Mouse (Mus musculus) gonadal fat pad, adult 2 months (tissue): Measurements from ENCODE around the gene Urah. TPM values are rescaled to one million over a fixed set of nuclear protein-coding genes. Genes with fewer than 3 reads are reported as not detected.

ENCODE experiments used
- DNase-seq: peaks from one replicate; pipeline ENCODE4 v3.0.0-alpha.2; 2012; ENCODE audit warnings: low read depth
- polyA plus RNA-seq: library from polyadenylated mRNA; depleted of rRNA; stranded (reverse); fragments of >200 nt; gene quantifications from 2 replicates; pipeline ENCODE4 v1.2.3, GENCODE M21; 2012; rRNA removed

Gene Urah
- 2.0 and 2.1 TPM in 2 replicates for polyA plus RNA-seq

DNA sequence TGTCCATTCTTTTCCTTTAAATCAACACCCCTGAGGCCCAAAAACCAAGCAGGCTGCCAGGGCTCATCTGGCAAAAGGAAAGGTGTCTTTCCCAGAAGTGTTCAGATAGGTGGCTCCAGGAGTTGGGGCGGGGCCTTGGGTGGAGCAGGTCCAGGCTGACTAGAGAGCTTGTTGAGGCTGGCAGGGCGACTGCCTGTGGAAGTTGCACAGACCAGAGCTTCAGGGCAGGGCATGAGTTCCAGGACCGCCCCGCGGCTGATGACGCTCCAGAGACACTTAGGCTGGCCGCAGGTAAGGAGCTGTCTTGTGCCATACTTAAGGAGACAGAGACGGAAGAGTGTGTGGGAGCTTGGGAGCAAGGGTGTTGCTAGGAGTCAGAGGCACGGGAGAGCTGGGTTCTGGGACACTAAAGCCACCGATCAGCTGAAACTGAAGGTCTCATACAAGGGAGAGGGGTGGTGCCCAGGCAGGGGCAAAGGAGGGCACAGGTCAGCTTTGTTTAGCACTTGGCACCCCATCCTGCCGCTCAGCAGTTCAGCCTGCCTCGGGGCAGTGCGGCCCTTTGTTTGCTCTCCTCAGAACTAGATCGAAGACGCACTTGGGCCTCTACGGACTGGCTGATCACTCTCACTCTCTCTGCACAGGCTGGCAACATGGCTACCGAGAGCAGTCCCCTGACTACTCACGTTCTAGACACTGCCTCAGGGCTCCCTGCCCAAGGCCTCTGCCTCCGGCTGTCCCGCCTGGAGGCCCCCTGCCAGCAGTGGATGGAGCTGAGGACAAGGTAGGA is at the start of gene Urah:
Gene Urah (plus strand): TSS at position 51 of the 790 bp plus-strand sequence.
- peak; percentile 87 for DNase-seq

- no peak for DNase-seq
Measured at GRCm38 (mm10) chr7:140787406-140788052, 47.3 kb upstream of the Urah start, which contains the start of gene Syce1. TSS of gene Syce1 (minus strand) at chr7:140787852.

- no peak for DNase-seq
Measured at GRCm38 (mm10) chr7:140788053-140788435, 46.8 kb upstream of the Urah start.

DNA sequence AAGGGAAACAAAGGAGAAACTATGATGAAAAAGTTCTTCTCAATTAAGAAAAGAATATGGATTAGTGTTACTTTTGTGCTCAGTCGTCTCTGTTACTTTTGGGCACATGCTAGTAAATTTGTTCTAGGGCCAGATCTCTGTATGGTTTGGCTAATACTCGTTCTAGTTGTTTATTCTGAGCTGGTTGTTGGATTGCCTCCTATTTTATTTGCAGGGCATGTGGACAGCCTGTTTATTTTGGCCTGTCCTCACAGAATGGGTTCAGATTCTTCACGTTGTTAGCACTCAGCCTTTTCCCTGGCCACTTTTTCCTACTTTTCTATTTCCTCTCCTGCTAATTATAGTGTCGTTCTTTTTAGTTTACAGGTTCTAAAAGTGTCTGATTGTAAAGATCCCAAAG is 41.3 kb upstream of the Urah start:
- DNase-seq = no peak

DNA sequence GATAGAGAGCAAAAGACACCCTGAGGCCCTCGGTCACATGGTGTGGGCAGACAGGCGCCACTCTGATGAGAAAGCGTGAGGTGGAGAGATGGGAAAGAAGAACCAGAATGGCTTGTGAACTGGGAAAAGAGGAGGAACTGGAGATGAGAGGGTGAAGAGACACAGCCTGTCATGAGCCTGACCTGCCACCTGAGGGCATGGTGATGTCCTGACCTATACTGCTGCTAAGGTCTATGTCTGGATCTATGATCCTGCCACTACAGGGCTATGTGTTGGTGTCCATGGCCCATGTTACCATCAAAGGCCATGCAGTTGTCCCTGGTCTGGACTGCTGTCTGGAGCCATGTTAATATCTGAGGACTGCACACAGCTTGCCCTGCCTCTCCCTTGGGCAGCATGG is 37.2 kb upstream of the Urah start:
- no peak for DNase-seq

- DNase-seq = no peak
Measured at GRCm38 (mm10) chr7:140798212-140798611, 36.6 kb upstream of the Urah start.

GRCm38 (mm10) chr7:140802629-140803028 is 32.2 kb upstream of the Urah start:
- no peak for DNase-seq

DNA sequence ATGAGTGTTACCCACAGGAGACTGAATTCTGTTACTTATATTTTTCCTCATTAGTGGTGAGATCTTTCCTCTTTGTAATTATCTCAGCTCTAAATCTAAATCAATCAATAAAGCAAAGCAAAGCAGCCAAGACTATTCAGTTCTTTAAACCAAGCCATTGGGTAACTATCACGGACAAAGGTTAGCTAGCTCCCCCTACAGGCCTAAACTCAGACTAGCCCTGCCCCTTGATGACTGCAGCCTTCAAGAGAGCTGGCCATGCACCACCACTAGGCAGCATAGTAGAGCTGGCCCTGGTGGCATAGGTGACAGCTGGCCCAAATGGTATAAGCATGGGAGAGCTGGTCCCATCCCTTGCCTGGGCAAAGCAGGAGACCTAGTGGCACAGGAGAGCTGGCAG is 29.1 kb upstream of the Urah start:
- DNase-seq = no peak

- no peak for DNase-seq
Measured at GRCm38 (mm10) chr7:140810496-140810895, 24.3 kb upstream of the Urah start.

DNA sequence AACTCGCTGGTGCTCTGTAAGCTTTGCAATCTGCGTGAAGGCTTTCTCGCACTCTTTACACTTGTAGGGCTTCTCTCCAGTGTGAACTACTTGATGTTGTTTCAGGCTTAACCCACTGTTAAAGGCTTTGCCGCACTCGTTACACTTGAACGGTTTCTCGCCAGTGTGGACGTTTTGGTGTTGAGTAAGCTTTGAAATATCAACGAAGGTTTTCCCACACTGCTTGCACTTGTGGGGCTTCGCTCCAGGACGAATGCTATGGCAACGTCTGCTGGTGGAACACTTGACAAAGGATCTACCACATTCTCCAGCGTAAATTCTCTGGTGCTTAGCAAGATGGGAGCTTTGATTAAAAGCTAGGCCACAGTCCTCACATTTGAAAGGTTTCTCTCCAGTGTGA is 23.1 kb upstream of the Urah start:
- no peak for DNase-seq

- DNase-seq = no peak
Measured at GRCm38 (mm10) chr7:140812850-140813249, 22.0 kb upstream of the Urah start.

- no peak for DNase-seq
Measured at GRCm38 (mm10) chr7:140820173-140820572, 14.6 kb upstream of the Urah start.

GRCm38 (mm10) chr7:140821305-140821652 is 13.5 kb upstream of the Urah start:
- DNase-seq = no peak

DNA sequence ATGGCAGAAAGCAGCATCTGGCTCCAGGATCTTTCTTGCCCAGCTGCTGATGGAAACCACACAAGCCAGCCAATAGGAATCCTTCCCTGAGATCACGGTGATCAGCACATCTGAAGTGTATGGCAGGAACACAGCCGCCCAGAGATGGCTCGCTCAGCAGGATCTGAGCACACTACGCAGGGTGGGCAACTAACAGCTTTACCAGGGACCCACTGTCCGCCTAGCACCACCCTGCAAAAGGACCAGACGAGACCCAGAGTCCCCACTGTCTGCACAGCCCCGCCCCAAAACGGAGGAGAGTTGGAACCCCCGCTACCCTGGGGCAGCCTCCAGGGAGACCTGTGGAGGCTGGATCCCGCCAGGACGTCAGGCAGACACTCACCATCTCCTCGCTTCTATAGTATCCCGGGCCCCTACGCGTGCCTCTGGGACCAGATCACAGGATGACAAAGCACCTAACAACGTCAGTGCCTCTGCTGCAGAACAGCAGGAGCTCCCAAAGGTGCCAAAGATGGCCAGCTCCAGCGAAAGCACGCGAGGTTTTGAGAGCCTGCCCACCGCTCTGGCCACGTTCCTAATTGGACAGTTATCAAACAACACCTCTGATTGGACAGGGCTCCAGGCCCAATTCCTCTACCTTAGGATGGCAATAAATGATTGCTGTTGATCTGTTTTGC is 13.0 kb upstream of the Urah start, which contains the start of gene Zfp941:
Gene Zfp941 (minus strand): TSS at position 526 of the 677 bp plus-strand sequence.
- no peak for DNase-seq

- no peak for DNase-seq
Measured at GRCm38 (mm10) chr7:140822731-140823130, 12.1 kb upstream of the Urah start.

DNA sequence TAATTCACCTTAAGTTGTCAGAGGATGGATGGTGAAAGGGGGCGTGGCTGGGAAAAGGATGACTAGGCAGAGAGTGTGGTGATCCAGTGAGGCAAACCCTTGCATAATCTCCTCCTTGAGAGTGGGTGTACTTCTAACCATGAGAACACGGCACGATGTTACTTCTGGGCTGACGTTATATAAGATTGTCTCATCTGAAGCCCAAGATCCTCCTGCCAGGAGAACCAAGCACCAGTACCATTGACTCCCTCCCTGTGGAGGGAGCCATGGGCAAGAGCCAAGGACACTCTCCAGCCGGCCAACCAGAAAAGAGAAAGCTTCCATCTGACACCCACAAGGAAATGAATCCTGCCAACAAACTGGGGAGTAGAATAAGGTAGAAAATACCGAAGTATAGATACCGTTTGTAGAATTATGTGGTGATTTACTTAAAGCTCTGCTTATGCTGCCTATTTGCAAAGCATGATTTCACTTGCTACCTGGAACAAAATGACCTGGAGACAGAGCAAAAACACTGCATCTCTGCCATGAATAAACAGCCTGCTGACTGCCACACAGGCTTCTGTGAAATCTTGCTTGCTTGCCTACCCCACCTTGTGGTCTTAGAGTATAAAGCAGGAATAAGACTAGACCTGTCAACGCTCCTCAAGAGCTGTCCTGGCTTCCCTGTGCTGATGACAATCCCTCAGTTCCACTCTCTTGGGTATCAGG is 6.5 kb upstream of the Urah start:
- DNase-seq = no peak

GRCm38 (mm10) chr7:140831447-140831846 is 3.4 kb upstream of the Urah start:
- no peak for DNase-seq

DNA sequence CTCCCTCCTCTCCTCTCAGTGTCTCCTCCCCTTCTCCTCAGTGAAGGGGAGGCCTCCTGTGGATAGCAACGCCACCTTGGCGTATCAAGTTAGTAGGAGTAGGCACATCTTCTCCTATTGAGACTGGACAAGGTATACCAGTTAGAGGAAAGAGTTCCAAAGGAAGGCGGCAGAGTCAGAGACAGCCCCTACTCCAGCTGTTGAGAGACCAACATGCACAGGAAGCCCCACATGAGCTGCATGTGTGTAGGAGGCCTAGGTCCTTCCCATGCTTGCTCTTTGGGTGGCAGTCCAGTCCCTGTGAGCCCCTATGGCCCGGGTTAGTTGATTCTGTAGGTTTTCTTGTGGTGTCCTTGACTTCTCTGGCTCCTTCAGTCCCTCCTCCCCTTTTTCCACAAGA is 1.5 kb upstream of the Urah start:
- no peak for DNase-seq

GRCm38 (mm10) chr7:140835758-140836087 is 905 bp downstream of the Urah start:
- no peak for DNase-seq

DNA sequence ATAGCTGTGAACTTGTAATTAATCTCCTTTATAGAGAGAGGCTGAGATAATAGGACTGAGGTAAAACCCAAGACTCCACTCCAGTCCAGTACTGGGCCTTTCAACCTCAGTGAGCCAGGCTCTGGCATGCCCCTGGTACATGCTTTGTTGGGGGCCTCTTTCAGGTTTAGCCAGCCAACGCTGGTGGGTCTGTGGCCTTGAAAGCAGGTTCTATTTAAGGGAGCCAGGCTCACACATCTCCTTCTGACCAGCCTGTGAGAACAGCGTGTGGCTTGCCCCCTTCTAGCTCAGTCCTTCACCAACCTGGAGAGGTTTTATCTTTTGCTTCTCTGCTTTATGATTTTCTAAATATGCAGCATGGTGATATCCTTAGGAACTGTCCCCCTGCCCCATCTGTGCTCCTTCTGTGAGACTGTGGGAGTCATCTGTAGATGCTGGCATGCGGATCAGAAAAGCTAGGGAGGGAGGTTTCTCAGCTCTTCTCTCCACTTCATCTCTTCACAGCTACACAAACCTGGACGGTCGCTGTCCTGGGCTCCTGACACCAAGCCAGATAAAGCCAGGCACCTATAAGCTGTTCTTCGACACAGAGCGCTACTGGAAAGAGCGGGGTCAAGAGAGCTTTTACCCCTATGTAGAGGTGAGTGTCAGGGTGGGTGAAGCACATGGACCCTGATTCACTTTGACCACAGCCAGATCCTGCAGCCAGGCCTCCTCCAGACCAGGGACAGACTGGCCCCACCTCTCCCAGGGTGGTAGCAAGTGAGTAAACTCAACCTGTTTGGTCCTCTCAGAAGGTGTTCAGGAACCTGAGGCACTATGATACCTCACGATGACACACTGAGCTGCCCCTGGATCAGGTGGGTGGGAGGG is 1.7 kb downstream of the Urah start:
- no peak for DNase-seq

DNA sequence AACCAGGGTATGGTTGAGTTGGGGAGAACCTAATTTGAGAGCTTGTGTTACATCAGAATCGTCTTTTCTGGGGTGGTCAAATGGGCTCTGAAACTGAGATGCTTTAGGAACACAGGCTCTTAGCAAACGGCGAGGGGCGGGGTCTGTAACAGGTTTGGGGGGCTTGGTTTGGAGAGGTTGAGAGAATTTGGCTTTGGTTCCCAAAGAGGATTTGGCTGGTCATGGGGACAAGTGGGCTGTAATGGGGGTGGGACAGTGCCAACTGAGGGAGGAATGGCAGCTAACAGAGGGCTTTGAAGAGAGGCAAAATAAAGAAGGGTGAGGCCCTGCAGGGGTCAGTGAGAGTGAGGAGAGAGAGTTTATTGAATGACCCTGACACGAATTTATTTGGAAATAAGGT is 4.7 kb downstream of the Urah start:
- DNase-seq = no peak
